Mouse (Mus musculus) urinary bladder, postnatal 36 days (tissue): Measurements from ENCODE around the gene Kif13a.

Experiments
- DNase-seq, 2 experiments: peaks; one replicate each; pipeline ENCODE4 v3.0.0; 2022; ENCODE audit warnings: low spot score in 2 of 2, mixed read lengths in 1 of 2

The Kif13a gene

DNA sequence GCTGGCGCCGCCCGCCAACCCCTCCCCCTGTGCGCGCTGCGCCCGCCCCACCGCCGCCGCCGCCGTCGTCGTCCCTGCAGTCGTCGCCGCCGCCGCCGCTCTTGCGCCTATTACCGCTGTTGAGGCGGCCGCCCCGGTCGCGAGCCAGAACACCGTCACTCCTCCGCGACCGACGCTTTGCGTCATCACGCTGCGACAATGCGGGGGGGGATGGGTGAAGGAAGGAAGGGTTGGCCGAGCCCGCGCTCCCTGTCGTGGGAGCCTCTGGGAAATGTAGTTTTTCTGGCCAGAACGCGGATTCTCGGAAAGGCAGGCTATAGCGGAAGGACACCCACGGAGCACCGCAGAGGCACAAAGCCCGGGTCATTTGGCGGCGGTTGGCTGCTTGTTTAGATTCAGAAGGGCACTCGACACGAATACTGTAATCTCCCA lies 201.8 kb downstream of the Kif13a start, which contains the start of gene Nup153:
Nup153 (minus strand) TSS at position 104 of the 432 bp plus-strand sequence.
- DNase-seq = peak; percentile 100

DNA sequence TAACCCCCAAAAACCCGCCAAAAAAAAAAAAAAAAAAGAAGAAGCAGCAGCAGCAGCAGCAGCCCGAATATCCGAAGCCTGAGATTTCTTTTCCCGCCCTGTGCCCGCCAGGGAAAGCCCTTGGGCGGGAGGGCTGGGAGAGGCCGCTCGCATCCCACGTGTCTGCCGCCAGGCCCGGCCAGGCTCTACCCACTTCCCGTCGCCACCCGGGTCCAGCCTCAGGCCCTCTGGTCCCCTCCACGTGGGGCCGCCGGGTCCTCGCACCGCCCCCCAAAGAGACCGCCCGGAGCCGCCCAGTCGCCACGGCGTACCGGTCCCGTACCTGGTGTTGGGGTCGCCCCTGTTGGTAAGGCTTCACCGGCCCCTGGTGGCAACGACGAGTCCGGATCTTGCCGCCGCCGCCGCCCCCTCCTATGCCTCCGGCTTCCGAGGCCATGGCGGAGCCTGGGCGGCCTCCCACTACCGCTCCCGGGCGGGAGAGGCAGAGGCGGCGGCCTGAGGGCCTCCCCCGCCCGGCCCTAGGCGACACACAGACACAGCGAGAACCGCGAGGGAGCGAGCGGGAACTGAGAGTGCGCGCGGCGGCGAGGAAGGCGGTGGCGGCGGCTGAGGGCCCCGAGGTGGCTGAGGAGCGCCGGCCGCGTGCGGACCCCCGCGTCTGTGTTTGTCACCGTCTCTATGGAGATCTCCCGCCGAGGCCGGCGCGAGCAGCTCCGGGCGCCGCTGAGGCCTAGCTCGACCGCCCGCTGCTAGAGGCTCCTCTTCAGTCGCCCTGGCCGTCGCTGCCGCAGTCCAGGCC lies 202.4 kb downstream of the Kif13a start:
- DNase-seq = peak; percentile 41 to 65

DNA sequence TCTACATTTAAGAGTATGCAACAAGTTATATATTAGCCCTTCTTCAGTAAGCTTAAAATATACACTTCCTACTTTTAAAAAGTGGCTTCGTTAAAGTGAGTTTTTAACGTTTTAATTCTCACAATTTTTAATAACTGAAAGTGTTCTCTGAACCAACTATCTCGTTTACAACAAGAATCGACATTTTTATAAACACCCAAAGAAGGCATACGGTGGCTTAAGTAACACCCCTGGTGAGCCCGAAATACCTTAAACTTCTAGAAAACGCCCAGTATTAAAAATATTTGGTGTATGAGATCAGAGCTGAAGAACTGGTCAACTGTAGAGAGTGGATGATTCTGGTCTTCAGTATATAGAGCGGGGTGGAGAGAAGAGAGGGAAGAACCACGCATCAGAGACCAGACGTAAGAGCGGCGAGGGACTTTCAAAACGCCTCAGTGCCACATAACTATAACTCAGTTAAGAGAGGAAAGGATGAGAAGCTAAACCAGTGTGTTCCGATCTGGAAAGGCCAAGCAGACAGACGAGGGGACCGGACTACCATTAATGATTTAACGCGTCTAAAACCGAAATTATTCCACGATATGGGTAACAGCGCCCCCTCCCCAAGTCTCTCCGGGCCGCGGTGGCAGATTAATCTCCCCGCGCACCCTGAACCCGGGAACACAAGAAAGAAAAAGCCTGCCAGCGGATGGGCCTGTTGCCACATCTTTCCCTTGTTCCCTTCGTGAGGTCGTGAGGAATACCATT lies 203.2 kb downstream of the Kif13a start:
- DNase-seq = no peak

DNA sequence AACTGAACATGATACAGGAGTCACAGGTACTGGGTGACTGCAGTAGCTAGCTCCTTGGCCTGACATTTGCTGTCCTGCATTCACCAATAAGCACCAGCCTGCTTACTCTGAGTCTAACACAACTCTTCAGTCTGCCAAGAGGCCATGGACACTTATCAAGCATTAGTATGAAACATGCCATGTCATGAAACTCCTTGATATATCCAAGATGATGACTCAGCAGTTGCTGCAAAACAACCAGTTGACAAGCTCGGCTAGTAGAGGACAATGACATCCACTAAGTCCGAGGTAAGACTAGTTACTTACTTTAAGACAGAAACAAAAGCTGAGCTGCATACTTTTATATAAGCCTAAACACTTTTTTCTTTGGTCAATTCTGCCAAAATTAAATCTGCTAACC lies 204.4 kb downstream of the Kif13a start:
- no peak for DNase-seq

DNA sequence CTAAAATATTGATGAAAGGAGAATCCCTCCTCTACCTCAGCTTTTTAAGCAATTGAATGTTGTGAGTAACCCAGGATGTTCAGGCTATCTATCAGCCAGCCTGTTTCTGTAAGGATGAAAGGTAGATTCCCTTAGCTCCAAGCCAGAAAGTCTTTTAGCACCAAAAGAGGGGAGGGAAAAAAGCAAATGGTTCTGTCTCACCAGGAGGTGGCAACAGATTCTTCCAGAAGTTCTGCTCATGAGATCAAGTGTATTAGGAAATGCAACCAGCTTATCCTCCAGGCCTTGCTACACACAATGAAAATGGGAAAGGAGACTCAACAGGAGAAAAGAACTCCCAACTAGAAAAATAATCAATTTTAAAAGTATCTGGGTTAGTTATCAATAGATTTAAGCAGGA lies 205.3 kb downstream of the Kif13a start:
- DNase-seq = no peak

DNA sequence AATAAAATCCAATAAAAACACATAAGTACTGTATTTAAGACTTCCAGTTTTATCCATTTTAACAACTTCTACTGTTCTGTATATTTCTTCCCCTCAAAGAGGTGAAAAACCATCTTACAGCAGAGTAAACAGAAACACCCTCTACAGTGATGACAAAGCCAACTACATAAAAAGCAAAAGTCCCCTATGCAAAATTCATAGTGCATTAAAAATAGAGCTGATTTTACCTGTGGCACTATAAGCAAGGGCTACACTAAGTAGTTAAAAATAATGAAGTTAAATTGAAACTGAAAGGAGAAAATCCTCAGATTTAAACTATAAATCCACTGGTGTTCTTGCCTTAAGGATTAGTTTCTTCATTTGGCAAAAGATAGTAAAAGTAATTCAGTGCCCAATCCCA lies 208.7 kb downstream of the Kif13a start:
- DNase-seq = no peak

DNA sequence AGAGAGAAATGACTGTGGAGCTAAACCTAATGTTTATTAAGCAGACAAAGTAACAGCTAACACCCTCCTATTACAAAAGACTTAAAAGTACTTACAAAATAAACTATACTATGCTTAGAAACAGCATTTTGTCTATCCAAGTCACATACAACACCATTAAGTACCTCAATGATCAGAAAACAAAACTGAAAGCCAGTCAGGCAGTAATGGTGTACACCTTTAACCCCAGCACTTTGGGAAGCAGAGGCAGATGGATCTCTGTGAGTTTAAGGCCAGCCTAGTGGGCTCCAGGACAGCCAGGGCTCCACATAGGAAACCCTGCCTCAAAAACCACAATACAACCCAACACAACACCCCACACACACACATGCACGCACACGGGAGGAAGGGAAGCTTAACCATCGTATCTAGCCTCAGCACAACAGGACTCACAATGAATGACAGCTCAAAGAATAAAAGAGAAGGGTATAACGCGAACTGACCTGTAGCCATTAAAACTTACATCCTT lies 210.7 kb downstream of the Kif13a start:
- DNase-seq = no peak

DNA sequence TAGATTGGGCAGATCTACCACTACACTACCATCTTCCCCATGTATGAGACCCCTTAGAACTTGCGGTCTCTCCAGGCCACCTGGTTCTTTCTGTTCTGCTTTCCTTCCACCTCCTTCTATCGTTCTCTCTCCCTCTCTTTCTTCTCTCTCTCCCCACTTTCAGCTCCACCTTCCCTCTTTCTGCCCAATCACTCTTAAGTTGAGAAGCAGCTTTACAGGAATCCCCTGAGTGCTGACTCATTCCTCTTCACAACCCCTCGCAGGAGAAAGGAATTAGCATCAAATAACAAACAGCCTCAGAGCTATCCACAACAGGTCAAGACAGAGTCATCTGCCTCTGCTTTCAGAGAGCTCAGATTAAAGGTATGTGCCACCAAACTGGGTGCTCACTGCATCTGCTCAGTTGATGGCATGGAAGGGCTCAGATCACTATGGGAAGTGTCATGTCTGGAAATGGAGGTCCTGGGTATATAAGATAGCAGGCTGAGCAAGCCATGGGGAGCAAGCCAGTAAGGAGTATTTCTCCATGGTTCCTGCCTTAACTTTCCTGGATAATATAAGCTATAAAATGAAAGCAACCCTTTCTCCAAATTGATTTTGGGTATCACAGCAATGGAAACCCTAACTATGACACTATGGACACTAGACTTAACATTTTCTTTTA lies 213.6 kb downstream of the Kif13a start:
- DNase-seq = no peak

DNA sequence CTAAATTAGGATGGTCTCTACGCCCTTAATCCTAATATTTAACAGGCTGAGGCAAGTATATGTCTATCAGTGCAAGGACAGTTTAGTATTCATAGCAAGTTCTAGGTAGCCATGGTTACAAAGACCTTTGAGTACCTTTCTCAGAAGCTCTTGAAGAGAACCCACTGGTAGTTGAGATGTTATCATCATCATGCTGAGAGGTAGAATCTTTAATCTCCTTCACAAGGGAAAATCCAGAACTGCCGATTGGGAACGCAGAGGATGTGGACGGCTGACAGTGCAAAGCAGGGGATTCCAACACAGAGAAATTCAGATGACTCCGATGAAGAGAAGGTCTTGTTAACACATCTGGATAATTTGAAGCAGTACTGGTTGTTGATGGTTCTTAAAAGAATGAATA lies 216.2 kb downstream of the Kif13a start:
- DNase-seq = no peak

DNA sequence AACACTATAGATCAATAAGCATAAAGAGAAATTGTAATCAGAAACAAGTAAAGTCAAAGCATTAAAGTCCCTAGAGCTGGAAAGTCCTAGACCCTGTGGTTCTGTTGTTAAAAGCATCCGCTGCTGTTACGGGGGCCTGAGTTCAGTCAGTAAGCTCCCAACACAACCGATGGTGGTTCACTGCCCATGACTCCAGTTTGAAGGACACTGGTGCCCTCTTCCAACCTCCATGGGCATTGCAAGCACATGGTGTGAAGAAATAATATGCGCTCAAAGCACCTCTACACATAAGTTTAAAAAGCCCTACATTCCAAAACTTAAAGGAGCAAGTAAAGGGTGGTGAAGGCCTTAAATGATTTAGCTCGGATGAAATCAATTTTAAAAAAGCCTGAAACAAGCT lies 226.5 kb downstream of the Kif13a start:
- no peak for DNase-seq

DNA sequence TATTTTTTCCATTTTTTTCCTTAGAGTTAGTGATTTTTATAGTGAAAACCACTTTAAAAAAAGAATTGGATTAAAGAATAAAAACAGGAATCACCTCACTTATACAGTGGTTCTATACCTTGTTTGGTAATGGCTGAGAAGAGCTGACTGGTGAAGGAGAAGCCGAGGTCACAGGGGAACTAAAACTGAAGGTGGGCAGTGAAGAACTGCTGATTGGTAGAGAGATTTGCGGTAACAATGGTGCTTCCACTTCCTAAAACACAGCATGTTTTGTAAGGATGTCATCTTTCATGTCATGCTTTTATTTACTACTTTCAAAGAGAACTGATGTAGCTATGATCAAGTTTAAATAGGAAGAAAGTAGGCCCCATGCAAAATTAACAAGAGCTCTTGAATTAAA lies 228.2 kb downstream of the Kif13a start:
- no peak for DNase-seq

DNA sequence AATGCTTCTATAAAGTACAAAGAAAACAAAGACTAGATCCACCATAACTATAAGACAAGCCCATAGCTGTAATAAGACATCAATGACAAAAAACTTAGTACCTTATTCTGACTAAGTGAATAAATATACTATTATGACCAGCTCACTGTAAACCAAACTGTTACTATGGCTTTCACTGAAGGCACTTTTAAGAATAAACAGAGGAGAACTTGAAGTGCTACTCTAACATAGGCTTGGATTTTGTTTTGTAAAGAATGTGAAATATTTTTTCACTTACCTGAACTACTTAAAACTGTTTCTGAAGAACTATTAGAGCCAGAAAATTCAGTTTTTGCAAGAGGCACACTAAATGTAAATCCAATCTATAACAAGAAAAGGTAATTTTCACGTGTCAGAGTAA lies 230.3 kb downstream of the Kif13a start:
- DNase-seq = no peak
